Mouse (Mus musculus) liver, embryonic 12.5 days (tissue): ENCODE measurements around the gene Itga6. TPM values are rescaled to one million over a fixed set of nuclear protein-coding genes. Genes with fewer than 3 reads are reported as not detected.
"Not testable (repeated sequence)": the region's sequence is repeated elsewhere in the genome, so short reads cannot be mapped to it uniquely, and the experiment has no call there.

ENCODE experiments used
- ATAC-seq: fragments of 200-750 bp; cut with Nextera tagmentation; 2 replicates; pipeline ENCODE4 v1.8.0; 2017; ENCODE audit warnings: moderate number of reproducible peaks, mild to moderate bottlenecking, moderate library complexity
- H3K27ac ChIP-seq: fragments of 300-500 bp; sonication (generic); 2 replicates; pipeline ENCODE4 v1.5.1; 2016; ENCODE audit warnings: mild to moderate bottlenecking
- H3K27me3 ChIP-seq: fragments of 300-500 bp; sonication (generic); replicated peaks from 2 replicates; pipeline ENCODE4 v1.6.1; 2016; ENCODE audit warnings: mild to moderate bottlenecking, moderate library complexity
- H3K36me3 ChIP-seq: fragments of 300-500 bp; sonication (generic); 2 replicates; pipeline ENCODE4 v1.6.1; 2016; ENCODE audit warnings: mild to moderate bottlenecking, moderate library complexity
- H3K4me1 ChIP-seq: fragments of 300-500 bp; sonication (generic); 2 replicates; pipeline ENCODE4 v1.6.1; 2016
- H3K4me2 ChIP-seq: fragments of 300-500 bp; sonication (generic); 2 replicates; pipeline ENCODE4 v1.6.1; 2016; ENCODE audit warnings: mild to moderate bottlenecking, moderate library complexity
- H3K4me3 ChIP-seq: fragments of 300-500 bp; sonication (generic); 2 replicates; pipeline ENCODE4 v1.5.1; 2016; ENCODE audit warnings: mild to moderate bottlenecking, moderate library complexity
- H3K9ac ChIP-seq: fragments of 300-500 bp; sonication (generic); 2 replicates; pipeline ENCODE4 v1.6.1; 2016; ENCODE audit warnings: mild to moderate bottlenecking, moderate library complexity
- H3K9me3 ChIP-seq: fragments of 300-500 bp; sonication (generic); replicated peaks from 2 replicates; pipeline ENCODE4 v1.6.1; 2016; ENCODE audit warnings: mild to moderate bottlenecking, moderate library complexity
- WGBS: fragments of 180-500 bp; shearing (Covaris S2); methylation state at CpG from one replicate; pipeline ENCODE4 v1.1.7; 2016; ENCODE audit not compliant: insufficient replicate concordance; 5-methylcytosine and 5-hydroxymethylcytosine counted together
- polyA plus RNA-seq: library from polyadenylated mRNA; unstranded; fragments of >200 nt; fragmentation: Nextera tagmentation; extraction: Ambion mirVana; gene quantifications from 2 replicates; pipeline ENCODE4 v1.2.1, GENCODE M21; 2016

The Itga6 gene
- polyA plus RNA-seq, 1 experiment from 2014 or later: 14.6 TPM

- not testable (repeated sequence) for H3K4me3 ChIP-seq, H3K36me3 ChIP-seq, H3K27ac ChIP-seq, H3K9ac ChIP-seq, ATAC-seq, H3K27me3 ChIP-seq, H3K9me3 ChIP-seq, H3K4me2 ChIP-seq
- WGBS: 38% methylated on average over 2 of the region's 2 CpGs
- H3K4me1 ChIP-seq: peaks cover 25% of the 10 kb centered on the region; the same call in 1 of the 2 replicates
These were observed 24.9 kb upstream of the Itga6 start for GRCm38 (mm10) chr2:71720556-71720955.

GRCm38 (mm10) chr2:71722913-71723312, 22.5 kb upstream of the Itga6 start:
- no peak overlapping the region for H3K4me2 ChIP-seq
- 21% methylated on average over 5 of the region's 5 CpGs for WGBS
- H3K27me3 ChIP-seq: no peaks in the 10 kb centered on the region
- no peak for ATAC-seq
- peaks cover 25% of the 10 kb centered on the region; the same call in 1 of the 2 replicates for H3K4me1 ChIP-seq
- H3K9ac ChIP-seq: no peak overlapping the region
- no peak overlapping the region for H3K27ac ChIP-seq
- no peaks in the 10 kb centered on the region for H3K9me3 ChIP-seq
- no peaks in the 10 kb centered on the region for H3K36me3 ChIP-seq
- H3K4me3 ChIP-seq: no peak overlapping the region

GRCm38 (mm10) chr2:71723623-71724022, 21.8 kb upstream of the Itga6 start:
- Histone ChIP-seq H3K9me3 (no peaks in the 10 kb centered on the region), H3K4me2 (no peak overlapping the region), H3K4me3 (no peak overlapping the region), H3K9ac (no peak overlapping the region), H3K27me3 (no peaks in the 10 kb centered on the region), H3K27ac (no peak overlapping the region), H3K4me1 (peaks cover 25% of the 10 kb centered on the region; the same call in 1 of the 2 replicates), H3K36me3 (no peaks in the 10 kb centered on the region)
- WGBS: 52% methylated on average over 3 of the region's 3 CpGs
- no peak for ATAC-seq

- no peak for ATAC-seq
- H3K4me2 ChIP-seq: no peak overlapping the region
- H3K27ac ChIP-seq: no peak overlapping the region
- H3K27me3 ChIP-seq: no peaks in the 10 kb centered on the region
- no peaks in the 10 kb centered on the region for H3K36me3 ChIP-seq
- H3K9ac ChIP-seq: no peak overlapping the region
- WGBS: 30% methylated on average over 6 of the region's 6 CpGs
- H3K4me1 ChIP-seq: peaks cover 25% of the 10 kb centered on the region; the same call in 1 of the 2 replicates
- no peaks in the 10 kb centered on the region for H3K9me3 ChIP-seq
- no peak overlapping the region for H3K4me3 ChIP-seq
These were observed 21.4 kb upstream of the Itga6 start for GRCm38 (mm10) chr2:71724028-71724427.

- 48% methylated on average over 1 of the region's 1 CpGs for WGBS
- H3K36me3 ChIP-seq: no peaks in the 10 kb centered on the region
- H3K9ac ChIP-seq: no peak overlapping the region
- no peak overlapping the region for H3K4me2 ChIP-seq
- no peak overlapping the region for H3K4me3 ChIP-seq
- H3K9me3 ChIP-seq: no peaks in the 10 kb centered on the region
- no peak overlapping the region for H3K27ac ChIP-seq
- no peaks in the 10 kb centered on the region for H3K27me3 ChIP-seq
- H3K4me1 ChIP-seq: peaks cover 23% of the 10 kb centered on the region; the same call in 1 of the 2 replicates
- ATAC-seq: no peak
These were observed 20.0 kb upstream of the Itga6 start for GRCm38 (mm10) chr2:71725446-71725845.

- H3K9me3 ChIP-seq: no peaks in the 10 kb centered on the region
- H3K4me3 ChIP-seq: no peak overlapping the region
- ATAC-seq: no peak
- H3K9ac ChIP-seq: no peak overlapping the region
- no peaks in the 10 kb centered on the region for H3K27me3 ChIP-seq
- no peak overlapping the region for H3K27ac ChIP-seq
- H3K4me2 ChIP-seq: no peak overlapping the region
- peaks cover 21% of the 10 kb centered on the region; the same call in 1 of the 2 replicates for H3K4me1 ChIP-seq
- WGBS: 43% methylated on average over 7 of the region's 7 CpGs
- H3K36me3 ChIP-seq: no peaks in the 10 kb centered on the region
These were observed 18.3 kb upstream of the Itga6 start for GRCm38 (mm10) chr2:71726883-71727676.

GRCm38 (mm10) chr2:71728341-71728740, 17.1 kb upstream of the Itga6 start:
- H3K36me3 ChIP-seq: no peaks in the 10 kb centered on the region
- H3K4me1 ChIP-seq: peaks cover 13% of the 10 kb centered on the region; the same call in 1 of the 2 replicates
- H3K4me3 ChIP-seq: no peak overlapping the region
- ATAC-seq: no peak
- no peak overlapping the region for H3K4me2 ChIP-seq
- H3K27ac ChIP-seq: no peak overlapping the region
- H3K9me3 ChIP-seq: no peaks in the 10 kb centered on the region
- H3K9ac ChIP-seq: no peak overlapping the region
- WGBS: 70% methylated on average over 7 of the region's 7 CpGs
- H3K27me3 ChIP-seq: no peaks in the 10 kb centered on the region

- H3K4me1 ChIP-seq: peaks cover 9% of the 10 kb centered on the region; the same call in 1 of the 2 replicates
- H3K27me3 ChIP-seq: no peaks in the 10 kb centered on the region
- no peak overlapping the region for H3K4me2 ChIP-seq
- no peaks in the 10 kb centered on the region for H3K36me3 ChIP-seq
- no peak overlapping the region for H3K4me3 ChIP-seq
- H3K9ac ChIP-seq: no peak overlapping the region
- H3K27ac ChIP-seq: no peak overlapping the region
- WGBS: 42% methylated on average over 5 of the region's 5 CpGs
- no peak for ATAC-seq
- H3K9me3 ChIP-seq: no peaks in the 10 kb centered on the region
These were observed 16.6 kb upstream of the Itga6 start for GRCm38 (mm10) chr2:71728796-71729195.

GRCm38 (mm10) chr2:71730623-71731612, 14.5 kb upstream of the Itga6 start:
- Histone ChIP-seq H3K4me3 (no peak overlapping the region), H3K36me3 (no peaks in the 10 kb centered on the region), H3K27me3 (no peaks in the 10 kb centered on the region; the same call in 1 of the 2 replicates), H3K9me3 (no peaks in the 10 kb centered on the region), H3K27ac (no peak overlapping the region), H3K9ac (no peak overlapping the region), H3K4me2 (no peak overlapping the region), H3K4me1 (no peaks in the 10 kb centered on the region)
- WGBS: 70% methylated on average over 20 of the region's 20 CpGs
- no peak for ATAC-seq

GRCm38 (mm10) chr2:71734792-71735392, 10.5 kb upstream of the Itga6 start:
- Histone ChIP-seq H3K4me2 (no peak overlapping the region), H3K4me3 (no peak overlapping the region), H3K27me3 (no peaks in the 10 kb centered on the region; the same call in 1 of the 2 replicates), H3K9me3 (no peaks in the 10 kb centered on the region), H3K4me1 (no peaks in the 10 kb centered on the region), H3K27ac (no peak overlapping the region), H3K36me3 (no peaks in the 10 kb centered on the region), H3K9ac (no peak overlapping the region)
- ATAC-seq: no peak
- WGBS: 61% methylated on average over 9 of the region's 9 CpGs

GRCm38 (mm10) chr2:71735541-71736159, 9.8 kb upstream of the Itga6 start:
- H3K4me1 ChIP-seq: no peaks in the 10 kb centered on the region
- H3K27ac ChIP-seq: no peak overlapping the region
- ATAC-seq: no peak
- H3K9ac ChIP-seq: no peak overlapping the region
- WGBS: 53% methylated on average over 17 of the region's 17 CpGs
- no peaks in the 10 kb centered on the region for H3K36me3 ChIP-seq
- no peaks in the 10 kb centered on the region for H3K9me3 ChIP-seq
- no peak overlapping the region for H3K4me2 ChIP-seq
- no peak overlapping the region for H3K4me3 ChIP-seq
- H3K27me3 ChIP-seq: no peaks in the 10 kb centered on the region; the same call in 1 of the 2 replicates
